Mouse (Mus musculus) right cerebral cortex, postnatal 4 days (tissue): Measurements from ENCODE around the gene Zfand2b.
A peak's percentile ranks its signal among the peaks of the same experiment; 100 is the strongest.

Source experiments
- DNase-seq: peaks from one replicate; pipeline ENCODE4 v3.0.0-alpha.2; 2022

Gene Zfand2b

GRCm38 (mm10) chr1:75160256-75160617 is 8.2 kb upstream of the Zfand2b start:
- no peak for DNase-seq

DNA sequence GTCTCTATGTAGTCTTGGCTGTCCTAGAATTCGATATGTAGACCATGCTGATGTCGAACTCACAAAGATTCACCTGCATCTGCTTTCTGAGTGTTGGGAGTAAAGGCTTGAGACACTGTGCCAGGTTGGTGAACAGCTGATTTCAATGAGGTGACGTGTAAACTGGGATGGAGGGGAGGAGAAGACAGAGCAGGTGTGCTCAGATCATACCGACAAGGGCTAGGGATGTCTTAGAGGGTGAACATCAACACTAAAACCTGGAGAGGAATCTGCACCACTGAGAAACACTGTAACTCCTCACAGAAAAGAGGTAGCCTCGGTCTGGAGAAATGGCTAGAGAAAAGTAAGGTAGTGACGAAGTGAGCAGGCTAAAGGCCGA is 364 bp upstream of the Zfand2b start:
- DNase-seq: no peak

DNA sequence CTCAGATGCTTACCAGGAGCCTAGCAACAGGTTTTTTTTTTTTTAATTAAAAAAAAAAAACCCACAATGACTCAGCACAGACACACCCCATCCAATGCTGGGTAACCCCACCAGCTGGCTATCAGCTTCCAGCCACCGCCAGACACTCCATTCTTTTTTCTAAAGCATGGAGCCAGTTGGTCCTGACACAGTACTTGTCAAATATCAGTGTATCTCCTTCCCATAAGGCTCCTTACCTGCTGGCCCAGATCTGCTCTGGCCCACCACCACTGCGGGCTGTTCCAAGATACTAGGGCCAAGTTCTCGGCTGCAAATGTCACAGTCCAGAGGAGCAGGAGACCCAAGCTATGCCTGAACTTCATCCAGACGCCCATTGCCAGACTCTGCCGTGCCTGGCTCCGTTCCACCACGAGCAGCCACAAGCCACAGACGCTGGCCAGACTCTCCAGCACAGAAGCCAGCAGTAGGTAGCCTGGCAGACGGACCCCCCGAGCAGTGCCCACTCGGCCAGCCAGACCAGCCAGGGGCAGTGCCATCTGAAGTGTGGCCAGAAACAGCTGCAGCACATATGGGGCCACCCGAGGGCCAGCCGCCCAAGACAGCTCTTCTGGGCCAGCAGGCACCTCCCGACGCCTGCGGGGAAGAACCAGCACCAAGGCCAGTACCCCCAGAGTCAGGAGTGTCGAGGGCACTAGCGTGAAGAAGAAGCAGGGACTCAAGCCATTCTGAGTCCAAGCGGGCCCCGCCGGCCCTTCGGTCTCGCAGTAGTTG is 11.1 kb downstream of the Zfand2b start:
- DNase-seq: peak; percentile 60

GRCm38 (mm10) chr1:75180105-75180590 is 11.7 kb downstream of the Zfand2b start, which contains the start of gene Abcb6:
Abcb6 (minus strand) TSS chr1:75180392.
- DNase-seq: peak; percentile 91

GRCm38 (mm10) chr1:75180741-75181140 is 12.3 kb downstream of the Zfand2b start:
- DNase-seq: no peak

DNA sequence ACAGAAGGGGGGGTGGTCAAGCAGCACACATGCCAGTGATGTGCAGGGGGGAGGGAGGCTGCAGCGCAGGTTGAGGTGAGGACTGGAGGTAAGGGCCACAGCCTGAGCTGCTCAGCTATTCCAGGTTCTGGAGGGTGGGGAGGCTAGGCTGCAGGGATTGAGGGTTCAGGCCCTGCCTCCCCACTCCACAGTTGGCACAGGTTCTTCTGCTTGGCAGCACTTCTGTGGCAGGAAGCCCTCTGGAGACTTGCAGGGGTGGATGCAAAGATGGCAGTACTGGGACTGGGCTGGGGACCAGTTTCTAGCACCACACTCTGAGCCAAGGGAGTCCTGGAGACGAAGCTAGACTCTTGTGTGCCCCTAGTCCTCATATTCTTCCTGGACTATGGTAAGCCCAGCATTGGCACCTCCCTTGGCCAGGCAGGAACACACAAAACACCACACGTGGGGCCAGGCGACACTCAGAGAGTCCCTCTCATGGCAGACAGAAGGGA is 13.0 kb downstream of the Zfand2b start:
- DNase-seq: no peak

DNA sequence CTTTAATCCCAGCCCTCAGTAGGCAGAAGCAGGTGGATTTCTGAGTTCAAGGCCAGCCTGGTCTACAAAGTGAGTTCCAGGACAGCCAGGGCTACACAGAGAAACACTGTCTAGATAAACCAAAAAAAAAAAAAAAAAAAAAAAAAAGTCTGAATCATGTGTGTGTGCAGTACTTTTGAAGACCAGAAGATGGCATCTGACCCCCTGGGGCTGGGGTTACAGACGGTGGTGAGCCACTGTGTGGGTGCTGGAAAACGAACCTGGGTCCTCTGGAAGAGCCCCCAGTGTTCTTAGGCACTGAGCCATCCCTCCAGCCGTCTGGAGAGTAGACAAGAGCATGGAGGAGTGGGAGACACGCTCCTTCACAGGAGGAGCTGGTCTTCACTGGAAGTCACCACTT is 13.7 kb downstream of the Zfand2b start:
- no peak for DNase-seq

DNA sequence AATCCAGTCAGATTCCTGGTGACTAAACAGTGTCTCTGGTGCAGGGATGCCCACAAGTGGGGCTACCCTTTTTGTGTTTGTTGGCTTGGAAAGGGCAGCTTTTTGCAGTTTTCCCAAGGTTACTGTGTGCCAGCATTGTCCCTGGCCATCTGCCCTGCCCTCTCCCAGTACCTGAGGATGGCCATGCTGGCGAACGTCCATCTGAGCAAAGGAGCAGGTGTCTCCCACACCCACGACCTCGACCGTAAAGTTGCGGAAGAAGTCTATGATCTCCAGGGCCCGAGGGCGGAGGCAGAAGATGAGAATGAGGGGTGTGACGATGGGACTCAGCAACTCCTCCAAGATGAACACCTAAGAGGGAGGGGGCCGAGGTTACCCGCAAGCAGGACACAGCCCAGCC is 17.0 kb downstream of the Zfand2b start:
- no peak for DNase-seq

GRCm38 (mm10) chr1:75187126-75187525 is 18.7 kb downstream of the Zfand2b start:
- DNase-seq: no peak

DNA sequence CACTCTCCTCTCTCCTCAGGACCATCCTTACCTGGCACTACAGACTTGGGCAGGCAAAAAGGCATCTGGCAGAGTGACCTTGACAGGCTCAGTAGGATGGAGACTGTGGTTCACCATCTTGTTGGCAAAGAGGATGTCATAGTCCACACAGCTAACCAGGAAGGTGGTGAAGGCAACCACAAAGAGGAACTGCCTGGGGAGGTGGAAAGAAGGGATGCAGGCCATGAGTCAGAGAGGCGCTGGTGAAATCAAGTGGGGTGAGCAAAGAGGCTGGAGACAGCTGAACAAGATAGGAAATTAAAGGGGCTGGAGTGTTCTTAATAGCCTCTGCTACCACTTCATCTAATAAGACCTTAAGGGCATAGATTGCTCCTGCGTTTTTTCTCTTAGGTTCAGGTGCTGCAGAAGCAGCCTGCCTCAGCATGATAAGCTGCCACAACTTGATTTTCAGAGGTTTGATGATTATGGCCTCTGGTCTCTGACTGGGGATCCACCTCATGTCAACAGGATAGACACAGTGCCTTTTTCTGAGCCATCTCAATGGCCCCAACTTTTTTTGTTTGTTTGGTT is 19.6 kb downstream of the Zfand2b start:
- DNase-seq: no peak

GRCm38 (mm10) chr1:75190577-75190976 is 22.1 kb downstream of the Zfand2b start:
- DNase-seq: no peak

DNA sequence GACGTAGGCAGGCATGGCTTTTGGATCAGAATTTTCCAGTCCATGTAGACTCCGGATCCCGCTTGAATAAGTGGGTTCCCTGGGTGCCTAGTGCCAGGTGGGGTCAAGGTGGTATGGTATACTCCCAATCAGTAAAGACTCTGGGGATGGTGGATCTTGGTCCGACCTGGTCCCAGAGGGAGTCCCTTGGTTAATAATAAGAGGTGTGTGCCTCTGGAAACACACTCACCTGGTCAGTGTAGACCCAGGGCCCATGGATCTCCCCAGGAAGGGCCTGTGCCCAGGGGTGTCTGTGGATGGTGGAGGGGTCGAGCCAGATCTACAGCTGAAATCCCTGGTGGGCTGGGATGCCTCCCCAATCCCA is 22.8 kb downstream of the Zfand2b start:
- no peak for DNase-seq

DNA sequence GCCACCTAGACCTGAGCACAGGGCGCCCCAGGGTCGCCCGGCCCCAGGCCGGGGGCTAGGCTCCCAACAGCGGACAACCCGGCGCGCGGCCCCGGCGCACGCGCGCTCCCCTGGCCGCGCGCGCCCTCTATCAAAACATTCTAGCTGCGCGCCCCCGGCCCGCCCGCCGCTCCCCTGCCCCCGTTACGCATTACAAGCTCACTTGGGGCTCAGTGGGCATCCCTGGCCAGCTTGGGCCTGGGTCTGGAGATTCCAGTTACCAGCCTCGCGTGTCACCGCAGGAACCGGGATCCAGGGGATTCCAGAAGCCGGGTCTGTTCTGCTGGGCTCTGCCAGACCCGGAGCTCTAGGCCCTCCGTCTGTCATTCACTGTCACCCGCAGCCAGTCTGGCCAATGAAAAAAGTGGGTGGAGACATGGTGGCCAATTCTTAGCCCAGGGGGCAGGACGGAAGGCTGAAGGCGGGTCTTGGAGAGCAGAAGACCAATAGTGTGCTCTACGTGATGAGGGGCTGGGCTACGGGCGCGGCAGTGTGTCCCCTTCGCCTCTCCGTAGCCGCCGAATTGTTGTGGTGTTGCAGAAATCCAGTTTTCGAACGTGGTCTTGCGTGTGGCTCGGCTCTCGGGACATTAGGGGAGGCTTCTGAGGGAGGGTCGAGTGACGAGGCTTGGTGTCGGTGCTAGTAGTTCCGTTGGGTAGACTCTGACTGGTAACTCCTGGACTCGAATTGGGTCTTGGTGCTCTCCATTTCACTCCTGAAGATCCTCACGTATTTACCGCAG is 23.4 kb downstream of the Zfand2b start, which contains the start of the genes Ankzf1 and Atg9a:
Ankzf1 (plus strand) TSS at position 530 of the 781 bp plus-strand sequence.
Atg9a (minus strand) TSS at position 575 of the 781 bp plus-strand sequence.
- DNase-seq: peak; percentile 83

DNA sequence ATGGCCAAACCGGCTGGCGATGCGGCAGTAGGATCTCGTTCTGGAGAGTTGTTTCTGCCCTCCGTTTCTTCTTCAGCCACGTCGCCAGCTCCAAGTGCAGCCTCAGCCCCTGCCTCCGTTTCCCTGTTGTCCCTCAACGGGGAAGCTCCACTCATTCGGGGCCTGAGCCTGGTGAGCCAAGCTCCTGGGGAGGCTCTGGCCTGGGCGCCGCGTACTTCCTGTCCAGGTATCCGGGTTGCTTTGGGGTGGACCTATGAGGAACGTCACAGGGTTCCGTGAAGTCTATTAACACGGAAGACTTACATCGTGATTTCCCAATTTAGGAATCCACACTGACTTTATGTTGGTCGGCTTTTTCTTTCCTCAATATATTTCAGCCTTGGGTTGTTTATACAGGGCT is 24.0 kb downstream of the Zfand2b start:
- DNase-seq: no peak

GRCm38 (mm10) chr1:75201236-75201635 is 32.8 kb downstream of the Zfand2b start:
- no peak for DNase-seq

- DNase-seq: no peak
Observed at GRCm38 (mm10) chr1:75208967-75209678, 40.7 kb downstream of the Zfand2b start.

DNA sequence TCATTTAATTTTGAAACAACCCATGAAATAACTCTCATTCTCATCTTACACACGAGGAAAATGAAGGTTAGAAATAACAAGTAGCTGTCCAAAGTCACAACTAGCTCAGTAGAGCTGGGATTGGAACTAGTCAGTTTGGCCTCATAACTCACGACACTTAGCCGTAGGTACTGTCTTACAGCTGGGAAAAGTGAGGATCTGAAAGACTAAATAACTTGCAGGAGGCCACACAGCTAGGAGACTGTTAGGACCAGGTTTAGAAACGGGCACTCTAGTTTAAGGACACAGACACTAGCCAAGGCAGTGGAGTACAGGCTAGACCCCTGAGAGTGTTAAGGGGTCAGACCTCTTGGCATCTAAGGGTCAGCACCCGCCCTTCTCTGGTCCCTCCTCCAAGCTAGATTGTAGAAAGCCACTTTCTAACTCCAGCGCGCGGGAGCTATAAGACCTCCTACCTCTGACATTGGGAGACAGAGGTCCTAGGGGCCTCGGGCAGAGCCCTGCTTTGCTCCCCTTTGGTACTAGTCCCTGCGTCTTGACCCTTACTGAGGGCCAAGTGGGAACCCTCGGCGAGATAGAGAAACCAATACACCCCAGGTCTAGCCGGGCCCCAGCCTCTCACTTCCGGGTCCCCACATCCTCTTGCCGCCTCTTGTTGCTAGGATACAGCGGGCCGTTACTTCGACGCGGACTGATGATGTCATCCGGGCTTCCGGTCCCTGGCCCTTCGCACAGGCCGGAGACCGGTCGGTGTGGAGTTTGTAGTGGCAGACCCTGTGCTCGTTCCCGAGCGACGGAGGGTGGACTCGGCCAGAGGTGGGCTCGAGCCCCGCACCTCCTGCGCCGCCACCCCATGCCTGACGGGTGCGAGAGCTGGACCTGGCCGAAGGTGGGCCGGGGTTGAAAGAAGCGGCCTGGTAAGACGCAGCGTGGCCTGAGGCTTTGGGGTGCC is 42.0 kb downstream of the Zfand2b start, which contains the start of the genes Glb1l and Stk16:
Glb1l (minus strand) TSS at position 678 of the 952 bp plus-strand sequence.
Stk16 (plus strand) TSS at position 703 of the 952 bp plus-strand sequence.
- peak; percentile 97 for DNase-seq

DNA sequence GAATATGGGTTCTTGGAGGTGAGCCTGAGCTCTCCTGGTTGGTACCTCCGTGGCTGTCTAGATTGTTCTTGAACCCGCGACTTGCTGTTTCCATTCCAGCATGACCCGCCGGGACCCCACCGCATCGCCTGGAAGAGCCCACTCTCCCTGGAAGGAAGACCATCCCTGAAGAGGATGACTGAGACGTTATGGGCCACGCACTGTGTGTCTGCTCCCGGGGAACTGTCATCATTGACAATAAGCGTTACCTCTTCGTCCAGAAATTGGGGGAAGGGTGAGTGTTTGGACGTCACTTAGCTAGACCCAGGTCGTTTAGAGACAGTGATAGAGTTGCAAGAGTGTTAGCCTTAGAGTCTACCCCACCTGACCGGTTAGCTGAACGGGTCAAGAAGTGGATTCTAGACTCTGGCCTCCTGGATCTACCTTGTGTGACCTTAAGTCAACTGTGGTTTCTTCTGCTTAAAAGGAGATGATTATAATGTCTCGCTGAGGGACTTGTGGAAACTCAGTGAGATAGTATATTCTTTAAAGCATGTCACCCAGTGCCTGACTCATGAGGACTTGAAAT is 42.8 kb downstream of the Zfand2b start:
- no peak for DNase-seq

GRCm38 (mm10) chr1:75212542-75212941 is 44.1 kb downstream of the Zfand2b start:
- DNase-seq: no peak

- no peak for DNase-seq
Observed at GRCm38 (mm10) chr1:75213096-75213495, 44.6 kb downstream of the Zfand2b start.

DNA sequence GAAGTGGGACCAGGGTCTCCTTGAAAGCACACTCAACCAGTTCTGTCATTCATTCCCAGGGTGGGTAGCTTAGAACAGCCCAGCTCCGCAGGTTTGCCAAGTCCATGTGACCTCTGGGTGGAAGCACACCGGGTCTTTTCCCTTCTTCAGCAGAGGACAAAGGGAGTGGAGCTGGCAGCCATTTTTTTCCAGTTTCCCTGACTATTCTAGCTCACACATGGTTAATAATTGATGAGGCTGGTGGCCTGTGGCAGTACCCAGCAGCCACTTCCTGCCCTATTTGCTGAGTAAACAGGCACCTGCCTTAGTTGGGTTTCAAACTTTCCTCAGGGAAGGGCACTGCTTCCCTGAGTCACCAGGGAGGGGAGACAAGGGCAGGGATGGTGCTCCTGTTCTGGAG is 46.0 kb downstream of the Zfand2b start:
- DNase-seq: no peak
